Mouse (Mus musculus) adrenal gland, adult 2 months (tissue): ENCODE data around the gene Rpl9-ps6. TPM values are rescaled to one million over a fixed set of nuclear protein-coding genes. Genes with fewer than 3 reads are reported as not detected.

Experiments used
- DNase-seq: peaks from one replicate; pipeline ENCODE4 v3.0.0; 2021
- long read RNA-seq: library from polyadenylated mRNA; stranded (forward); transcript quantifications from one replicate; pipeline ENCODE4 v2.0.0, GENCODE M21; 2021
- polyA plus RNA-seq: library from polyadenylated mRNA; depleted of rRNA; stranded (reverse); fragments of >200 nt; gene quantifications from 2 replicates; pipeline ENCODE4 v1.2.3, GENCODE M21; 2012; rRNA removed
- total RNA-seq, 2 experiments: library from RNA; stranded (reverse); gene quantifications; 2 replicates each; pipeline ENCODE4 v1.2.3; 2021

Gene Rpl9-ps6
- total RNA-seq (10 to 100 TPM; 23.2 to 51.6 TPM), polyA plus RNA-seq (0.38 and 0.55 TPM in 2 replicates)
- long read RNA-seq, transcript Rpl9-ps6-201 (1 exons, 714 nt), result major isoform, 15 of 15 reads
- long read RNA-seq, partial matches to known transcripts, result 0 of 15 reads
- long read RNA-seq, other reads (novel, unspliced or antisense), result 0 of 15 reads

GRCm38 (mm10) chr19:32466478-32466877, at the start of gene Rpl9-ps6:
Rpl9-ps6 (minus strand) TSS chr19:32466578.
- no peak for DNase-seq

GRCm38 (mm10) chr19:32512518-32512917, 46.1 kb upstream of the Rpl9-ps6 start:
- DNase-seq, result no peak

- no peak for DNase-seq
These were observed 44.6 kb upstream of the Rpl9-ps6 start for GRCm38 (mm10) chr19:32510962-32511361.

- DNase-seq, result no peak
These were observed 43.9 kb upstream of the Rpl9-ps6 start for GRCm38 (mm10) chr19:32510267-32510666.

- DNase-seq, result peak; percentile 56
These were observed 41.1 kb upstream of the Rpl9-ps6 start for GRCm38 (mm10) chr19:32507526-32507925.

- no peak for DNase-seq
These were observed 40.7 kb upstream of the Rpl9-ps6 start for GRCm38 (mm10) chr19:32507100-32507499.

- peak; percentile 26 for DNase-seq
These were observed 40.1 kb upstream of the Rpl9-ps6 start for GRCm38 (mm10) chr19:32506514-32506913.

- DNase-seq, result no peak
These were observed 39.7 kb upstream of the Rpl9-ps6 start for GRCm38 (mm10) chr19:32506081-32506480.

- no peak for DNase-seq
These were observed 35.0 kb upstream of the Rpl9-ps6 start for GRCm38 (mm10) chr19:32501414-32501813.

- DNase-seq, result no peak
These were observed 31.6 kb upstream of the Rpl9-ps6 start for GRCm38 (mm10) chr19:32498002-32498401.

- DNase-seq, result no peak
These were observed 31.0 kb upstream of the Rpl9-ps6 start for GRCm38 (mm10) chr19:32497411-32497810.

- no peak for DNase-seq
These were observed 28.7 kb upstream of the Rpl9-ps6 start for GRCm38 (mm10) chr19:32495034-32495433.

- DNase-seq, result no peak
These were observed 28.2 kb upstream of the Rpl9-ps6 start for GRCm38 (mm10) chr19:32494611-32495010.

GRCm38 (mm10) chr19:32493471-32493870, 27.1 kb upstream of the Rpl9-ps6 start:
- DNase-seq, result no peak

- DNase-seq, result no peak
These were observed 26.6 kb upstream of the Rpl9-ps6 start for GRCm38 (mm10) chr19:32492981-32493380.

GRCm38 (mm10) chr19:32492339-32492738, 26.0 kb upstream of the Rpl9-ps6 start:
- no peak for DNase-seq

GRCm38 (mm10) chr19:32490976-32491375, 24.6 kb upstream of the Rpl9-ps6 start:
- no peak for DNase-seq

GRCm38 (mm10) chr19:32489166-32489895, 23.0 kb upstream of the Rpl9-ps6 start:
- no peak for DNase-seq

- no peak for DNase-seq
These were observed 21.3 kb upstream of the Rpl9-ps6 start for GRCm38 (mm10) chr19:32487595-32488255.

GRCm38 (mm10) chr19:32486106-32486724, 19.8 kb upstream of the Rpl9-ps6 start:
- peak; percentile 83 for DNase-seq

- DNase-seq, result peak; percentile 91
These were observed 19.3 kb upstream of the Rpl9-ps6 start, which contains the start of gene Minpp1 for GRCm38 (mm10) chr19:32485681-32486105. Minpp1 (plus strand) TSS chr19:32485769.

GRCm38 (mm10) chr19:32484941-32485660, 18.7 kb upstream of the Rpl9-ps6 start:
- no peak for DNase-seq
